Mouse (Mus musculus): ENCODE measurements around the gene Arhgap1.

Arhgap1 gene

DNA sequence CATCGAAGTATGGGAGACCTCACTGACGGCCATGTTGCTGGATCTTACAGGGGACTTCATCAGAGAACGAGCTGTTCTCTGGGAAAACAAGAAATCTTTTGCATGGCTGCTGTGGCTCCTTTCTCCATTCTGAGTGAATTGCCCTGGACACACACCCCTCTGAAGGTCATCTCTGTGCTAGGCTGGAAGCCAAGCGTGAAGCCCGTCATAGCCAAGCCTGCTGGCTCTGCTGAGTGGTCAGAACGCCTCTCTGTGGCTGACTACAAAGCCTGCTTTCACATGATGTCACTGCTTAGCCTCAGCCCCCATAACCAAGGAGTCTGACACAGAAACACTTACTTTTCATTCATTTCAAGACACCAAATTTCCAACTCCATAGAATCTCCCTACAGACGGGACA, 39.8 kb downstream of the Arhgap1 start:
- ATAC-seq (ENCODE audit: insufficient number of reproducible peaks, low FRiP score, low TSS enrichment) = no peak

DNA sequence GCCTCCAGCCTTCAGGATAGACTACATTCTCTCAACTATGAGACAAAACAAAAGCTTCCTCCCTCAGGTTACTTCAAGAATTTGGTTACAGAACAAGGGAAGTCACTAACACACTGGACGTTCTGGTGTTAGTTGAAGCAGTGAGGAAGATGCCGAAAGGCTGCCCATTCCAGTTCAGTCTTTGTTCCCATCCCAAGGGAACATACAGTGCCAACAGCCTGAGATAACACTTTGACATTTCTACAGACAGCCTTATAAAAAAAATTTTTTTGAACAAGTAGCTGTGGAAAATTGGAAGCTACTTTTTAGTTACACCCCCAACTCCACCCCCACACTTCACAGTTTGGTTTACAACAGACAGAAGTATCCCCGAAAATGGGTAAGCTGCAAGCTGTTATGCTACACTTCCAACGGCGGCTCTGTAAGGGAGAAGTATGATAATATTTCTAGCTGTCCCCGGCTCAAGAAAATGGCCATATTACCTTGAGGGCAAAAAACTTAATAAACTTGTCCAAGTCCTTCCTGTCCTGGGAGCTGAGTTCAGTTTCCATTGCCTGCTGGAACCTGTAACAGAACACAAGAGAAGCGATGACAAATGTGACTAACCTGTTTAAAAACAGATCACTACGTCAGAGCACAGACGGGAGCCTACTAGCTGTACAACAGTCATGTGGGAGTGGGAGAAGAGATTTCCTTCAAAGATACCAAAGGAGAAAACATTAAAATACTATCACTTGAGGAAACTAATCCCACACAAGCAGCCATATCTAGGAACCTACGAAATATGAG, 46.0 kb downstream of the Arhgap1 start:
- no peak for ATAC-seq (ENCODE audit: insufficient number of reproducible peaks, low FRiP score, low TSS enrichment)

DNA sequence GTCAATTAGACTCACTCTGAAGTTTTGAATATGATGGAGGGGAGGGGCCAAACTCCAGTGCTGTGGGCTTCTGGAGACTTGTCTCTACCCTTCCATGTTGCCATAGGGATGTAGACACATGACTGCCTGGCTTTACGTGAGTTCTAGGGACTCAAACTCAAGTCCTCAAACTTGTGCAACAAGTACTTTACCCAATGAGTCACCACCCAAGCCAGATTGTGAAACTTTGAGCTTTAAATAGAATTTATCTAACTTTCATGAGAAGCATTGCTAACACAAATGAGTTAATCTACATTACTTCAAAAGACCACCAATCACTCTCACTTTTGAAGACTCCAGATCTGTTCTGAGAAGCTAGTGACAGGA, 46.5 kb downstream of the Arhgap1 start:
- no peak for ATAC-seq (ENCODE audit: insufficient number of reproducible peaks, low FRiP score, low TSS enrichment)

DNA sequence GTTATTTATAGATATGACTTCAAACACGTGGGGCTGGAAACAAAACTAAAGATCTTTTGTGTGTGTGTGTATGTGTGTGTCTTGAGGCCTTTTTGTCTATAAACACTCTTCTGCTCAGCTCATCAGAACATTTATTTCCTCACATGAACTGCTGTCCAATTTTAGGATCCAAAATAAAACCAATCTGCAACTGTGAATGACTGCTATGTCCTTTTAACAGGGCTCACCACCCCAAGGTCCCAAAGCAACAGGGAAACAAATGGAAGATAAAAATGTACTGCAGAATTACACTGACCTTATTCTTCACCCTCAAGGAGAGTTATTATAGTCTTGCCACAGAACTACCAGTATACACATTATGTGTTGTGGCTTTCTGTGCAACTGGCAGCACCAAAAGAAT, 49.6 kb downstream of the Arhgap1 start:
- no peak for ATAC-seq (ENCODE audit: insufficient number of reproducible peaks, low FRiP score, low TSS enrichment)

DNA sequence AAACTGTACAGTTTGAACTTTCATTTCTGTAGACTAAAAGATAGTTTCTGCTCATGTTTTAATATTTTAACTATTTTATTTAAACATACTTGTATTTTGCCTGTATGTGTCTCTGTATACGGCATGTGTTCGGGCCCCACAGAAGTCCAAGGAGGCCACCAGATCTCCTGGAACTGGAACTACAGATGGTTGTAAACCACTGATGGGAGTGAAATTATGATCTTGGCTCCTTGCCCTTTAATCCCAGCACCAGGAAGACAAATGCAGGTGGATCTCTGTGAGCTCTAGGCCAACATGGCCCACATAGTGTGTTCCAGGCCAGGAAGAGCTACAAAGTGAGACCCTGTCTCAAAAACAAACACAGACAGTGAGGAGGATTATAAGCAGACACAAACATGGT, 51.7 kb downstream of the Arhgap1 start:
- ATAC-seq (ENCODE audit: insufficient number of reproducible peaks, low FRiP score, low TSS enrichment) = no peak

DNA sequence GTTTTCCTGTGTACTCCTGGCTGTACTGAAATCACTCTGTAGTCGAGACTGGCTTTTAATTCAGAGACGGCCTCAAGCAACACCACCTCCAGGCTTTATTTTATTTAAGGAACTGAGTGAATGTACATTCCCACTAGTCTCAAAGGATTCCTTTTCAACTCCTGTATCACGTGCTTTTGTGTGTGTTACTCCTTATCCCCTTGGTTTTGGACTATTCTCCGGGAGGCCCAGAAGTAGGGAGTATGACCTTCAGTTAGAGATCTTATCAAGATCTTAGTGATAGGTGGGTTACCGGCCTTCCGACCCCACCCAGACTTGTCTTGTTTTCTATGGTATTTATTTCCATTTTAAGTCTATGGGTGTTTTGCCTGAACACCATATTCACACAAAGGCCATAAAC, 56.1 kb downstream of the Arhgap1 start:
- no peak for ATAC-seq (ENCODE audit: insufficient number of reproducible peaks, low FRiP score, low TSS enrichment)

DNA sequence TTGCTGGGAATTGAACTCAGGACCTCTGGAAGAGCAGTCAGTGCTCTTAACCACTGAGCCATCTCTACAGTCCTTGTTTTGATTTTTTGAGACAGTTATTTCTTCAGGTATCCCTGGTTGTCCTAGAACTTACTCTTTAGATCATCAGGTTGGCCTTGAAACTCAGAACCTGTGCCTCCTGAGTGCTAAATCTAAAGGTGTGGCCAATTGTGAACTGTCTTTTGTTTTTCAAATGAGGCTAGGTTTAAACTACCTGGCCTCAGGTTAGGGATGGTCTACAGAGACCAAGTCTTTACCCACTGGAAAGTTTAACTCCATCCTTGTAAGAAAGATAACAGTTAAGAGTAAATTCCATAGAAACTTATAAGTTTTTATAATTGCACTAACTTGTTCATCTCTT, 56.8 kb downstream of the Arhgap1 start:
- ATAC-seq (ENCODE audit: insufficient number of reproducible peaks, low FRiP score, low TSS enrichment) = no peak

DNA sequence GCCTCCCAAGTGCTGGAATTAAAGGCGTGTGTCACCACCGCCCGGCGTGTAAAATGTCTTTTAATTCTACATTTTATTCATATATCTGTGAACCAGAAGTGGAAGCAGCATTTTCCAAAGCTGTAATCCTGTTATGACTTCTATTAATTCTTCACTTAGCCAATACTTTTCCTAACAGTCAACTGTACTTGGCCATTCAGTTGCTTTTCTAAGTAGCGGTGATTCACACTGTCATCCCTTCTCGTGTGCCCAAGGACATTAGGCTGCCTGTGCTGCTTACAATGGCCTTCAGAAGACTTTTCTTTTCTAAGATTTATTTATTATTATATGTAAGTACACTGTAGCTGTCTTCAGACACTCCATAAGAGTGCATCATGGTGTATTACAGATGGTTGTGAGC, 58.7 kb downstream of the Arhgap1 start:
- no peak for ATAC-seq (ENCODE audit: insufficient number of reproducible peaks, low FRiP score, low TSS enrichment)

DNA sequence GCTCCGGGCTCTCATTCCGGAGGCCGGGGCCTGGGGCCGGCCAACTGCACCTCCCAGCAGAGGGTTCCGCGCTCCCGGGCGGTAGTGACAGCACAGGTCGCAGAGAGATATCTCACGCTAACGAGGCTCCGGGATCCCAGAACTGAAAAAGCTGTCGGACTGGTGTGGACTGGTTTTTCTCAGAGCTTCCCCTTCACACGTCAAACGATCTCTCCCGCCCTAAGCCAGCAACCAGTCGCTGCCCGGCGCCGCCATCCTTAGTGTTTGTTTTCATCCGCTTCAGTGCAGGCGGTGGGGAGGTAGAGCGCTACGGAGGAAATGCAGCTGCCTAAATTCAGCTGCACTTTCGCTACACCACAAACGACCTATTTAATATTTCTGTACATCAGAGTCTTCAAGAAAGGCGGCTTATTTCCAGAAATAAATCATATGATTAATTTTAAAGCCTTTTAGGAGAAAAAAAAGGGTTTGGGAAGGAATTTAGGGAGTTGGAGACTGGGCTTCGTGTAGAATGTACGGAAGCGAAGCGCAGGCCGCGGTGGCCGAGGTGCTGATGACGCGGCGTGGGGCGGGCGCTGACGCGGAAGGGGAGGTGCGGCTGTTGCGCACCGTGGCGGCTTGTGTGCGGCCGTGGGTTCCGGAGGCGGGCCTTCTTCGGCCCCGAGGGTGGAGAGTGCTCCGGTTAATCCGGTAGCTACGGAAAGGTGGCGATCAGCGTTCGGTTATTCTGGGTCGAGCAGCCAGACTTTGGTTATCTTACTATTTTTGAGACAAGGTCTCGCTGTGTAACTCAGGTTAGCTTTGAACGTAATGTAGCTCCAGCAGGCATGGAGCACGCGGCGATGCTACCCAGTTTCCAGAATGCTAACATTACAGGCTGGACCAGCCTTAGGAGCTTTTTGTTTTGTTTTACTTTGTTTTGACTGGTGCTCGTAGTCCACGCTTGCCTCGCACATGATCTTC, 60.9 kb downstream of the Arhgap1 start, which contains the start of the genes Atg13 and Harbi1:
Gene Atg13 (minus strand): TSS at position 305 of the 963 bp plus-strand sequence.
Gene Harbi1 (plus strand): TSS at position 581 of the 963 bp plus-strand sequence.
- peak; percentile 98 for ATAC-seq (ENCODE audit: insufficient number of reproducible peaks, low FRiP score, low TSS enrichment)

DNA sequence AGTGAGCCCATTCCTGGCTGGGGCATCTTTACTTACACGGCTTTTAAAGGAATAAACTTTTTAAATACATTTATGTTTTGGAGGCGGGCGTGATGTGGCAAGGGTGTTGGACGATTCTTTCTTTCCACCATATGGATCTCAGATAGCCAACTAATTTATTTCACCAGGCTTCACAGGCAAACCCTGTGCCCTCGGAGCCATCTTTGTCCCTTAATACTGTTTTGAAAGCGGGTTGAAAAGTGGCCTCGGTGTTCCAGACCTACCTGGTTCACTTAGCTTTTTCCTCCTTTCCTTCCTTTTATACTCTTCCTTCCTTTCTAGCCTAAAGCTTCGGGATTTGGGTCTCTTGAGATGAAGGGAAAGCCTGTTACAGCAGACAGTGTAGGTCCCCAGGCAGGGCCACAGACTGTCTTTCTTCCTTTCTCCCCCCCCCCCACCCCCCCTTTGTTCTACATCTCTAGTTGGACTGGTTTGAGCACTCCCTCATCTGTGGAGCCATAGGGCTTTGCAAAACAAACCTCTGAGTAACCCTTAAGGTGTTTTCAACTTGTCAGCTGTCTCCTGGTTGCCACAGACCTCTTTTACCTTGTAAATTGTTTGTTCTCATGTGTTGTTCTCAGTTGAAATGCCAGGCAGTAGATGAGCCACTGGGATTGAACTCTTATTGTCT, 61.7 kb downstream of the Arhgap1 start:
- no peak for ATAC-seq (ENCODE audit: insufficient number of reproducible peaks, low FRiP score, low TSS enrichment)

DNA sequence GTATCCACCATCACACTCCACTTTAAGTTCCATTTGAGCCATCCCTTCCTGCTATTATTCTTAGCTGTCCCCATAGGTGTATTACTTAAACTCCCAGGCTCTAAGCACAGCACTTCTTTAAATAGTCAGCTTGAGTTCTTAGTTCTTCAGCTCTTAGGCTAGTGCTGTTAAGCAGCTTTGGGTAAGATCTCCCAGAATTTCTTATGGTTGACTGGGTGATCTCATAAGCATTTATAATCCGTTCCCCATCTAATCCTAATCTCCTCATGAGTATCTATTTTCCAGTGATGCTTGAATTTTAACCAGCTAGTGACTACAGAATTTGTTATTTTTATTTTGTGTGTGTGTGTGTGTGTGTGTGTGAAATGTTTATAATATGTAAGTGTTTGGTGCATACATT, 65.3 kb downstream of the Arhgap1 start:
- no peak for ATAC-seq (ENCODE audit: insufficient number of reproducible peaks, low FRiP score, low TSS enrichment)

DNA sequence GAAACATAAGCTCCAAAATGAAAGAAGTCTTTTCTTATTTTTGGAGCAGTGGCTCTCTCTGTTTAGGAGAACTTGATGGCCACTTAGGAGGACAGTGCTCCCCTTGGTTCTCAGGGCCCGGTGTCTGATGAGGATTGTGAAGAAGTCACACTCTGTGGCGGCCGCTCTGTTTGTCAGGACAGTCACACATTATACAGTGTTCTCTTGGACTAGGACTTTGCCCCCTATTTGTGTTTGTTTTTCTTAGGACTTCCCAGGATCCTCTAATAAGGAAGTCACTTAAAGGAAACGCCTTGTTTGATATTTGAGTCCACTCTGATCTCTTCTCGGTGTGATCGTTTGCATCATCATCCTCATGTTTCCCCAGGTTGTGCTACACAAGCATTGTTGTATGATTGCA, 68.6 kb downstream of the Arhgap1 start:
- no peak for ATAC-seq (ENCODE audit: insufficient number of reproducible peaks, low FRiP score, low TSS enrichment)
